In genomic region chr12:118301866-118302835, GRCm38 (mm10) we compare ENCODE assay signal across 7 mouse cellular contexts. TPM values are rescaled to one million over a fixed set of nuclear protein-coding genes. Genes with fewer than 3 reads are reported as not detected.
A peak's percentile ranks its signal among the peaks of the same experiment; 100 is the strongest.
DNase-seq lines count a peak whose midpoint lies in the region; ATAC-seq lines count a peak whose summit lies in the region.

No protein-coding gene starts in this region.

- peak; percentile 100 for DNase-seq in adrenal gland, postnatal 25 days
- peak; percentile 100 for DNase-seq in heart, adult 11 months
- DNase-seq in kidney, adult 18-20 months, result peak; percentile 100
- peak; percentile 99 for DNase-seq in limb, embryonic 11.5 days (ENCODE audit: low spot score)
- peak; percentile 99 for DNase-seq in midbrain, embryonic 14.5 days
- DNase-seq in spleen, adult 18-20 months, result peak; percentile 100

- no peaks in the 10 kb centered on the region for H3K9me3 ChIP-seq in embryonic facial prominence, embryonic 12.5 days
- H3K9me3 ChIP-seq in limb, embryonic 11.5 days (ENCODE audit: control insufficient read depth, low read length), result no peaks in the 10 kb centered on the region
- no peaks in the 10 kb centered on the region for H3K9me3 ChIP-seq in midbrain, embryonic 14.5 days (ENCODE audit: control insufficient read depth, low read length)

- peaks cover 21% of the 10 kb centered on the region for H3K4me1 ChIP-seq in embryonic facial prominence, embryonic 12.5 days
- peaks cover 14% of the 10 kb centered on the region for H3K4me1 ChIP-seq in limb, embryonic 11.5 days (ENCODE audit: control insufficient read depth, insufficient read depth, low read length)
- peaks cover 24% of the 10 kb centered on the region for H3K4me1 ChIP-seq in midbrain, embryonic 14.5 days (ENCODE audit: control insufficient read depth, insufficient read depth, low read length)

- under 1% methylated on average over 74 of the region's 74 CpGs for WGBS in embryonic facial prominence, embryonic 12.5 days
- WGBS in limb, embryonic 11.5 days, result under 1% methylated on average over 73 of the region's 74 CpGs
- WGBS in midbrain, embryonic 14.5 days, result under 1% methylated on average over 74 of the region's 74 CpGs

- H3K4me2 ChIP-seq in embryonic facial prominence, embryonic 12.5 days (replicated peaks), result peak overlapping the region; percentile 69
- peak overlapping the region; percentile 52 for H3K4me2 ChIP-seq in limb, embryonic 11.5 days (ENCODE audit: low read depth, severe bottlenecking)
- peak overlapping the region; percentile 70 for H3K4me2 ChIP-seq in midbrain, embryonic 14.5 days (ENCODE audit: low read length)

- no peaks in the 10 kb centered on the region for H3K36me3 ChIP-seq in embryonic facial prominence, embryonic 12.5 days
- H3K36me3 ChIP-seq in limb, embryonic 11.5 days (ENCODE audit: control insufficient read depth, insufficient read depth, low read length), result no peaks in the 10 kb centered on the region
- H3K36me3 ChIP-seq in midbrain, embryonic 14.5 days (ENCODE audit: control insufficient read depth, insufficient read depth, low read length), result peaks cover 12% of the 10 kb centered on the region; the same call in 1 of the 2 replicates

- H3K4me3 ChIP-seq in embryonic facial prominence, embryonic 12.5 days, result peak overlapping the region; percentile 68
- peak overlapping the region; percentile 78 for H3K4me3 ChIP-seq in limb, embryonic 11.5 days (ENCODE audit: low read depth, low read length)
- H3K4me3 ChIP-seq in midbrain, embryonic 14.5 days (replicated peaks; ENCODE audit: low read depth, low read length), result peak overlapping the region; percentile 90

- H3K9ac ChIP-seq in embryonic facial prominence, embryonic 12.5 days, result peak overlapping the region; percentile 65
- peak overlapping the region; percentile 79 for H3K9ac ChIP-seq in limb, embryonic 11.5 days (ENCODE audit: low read length)
- peak overlapping the region; percentile 72 for H3K9ac ChIP-seq in midbrain, embryonic 14.5 days (replicated peaks; ENCODE audit: low read length)

- no peaks in the 10 kb centered on the region for H3K27me3 ChIP-seq in embryonic facial prominence, embryonic 12.5 days
- H3K27me3 ChIP-seq in limb, embryonic 11.5 days (ENCODE audit: control insufficient read depth, insufficient read depth, low read length), result no peaks in the 10 kb centered on the region
- no peaks in the 10 kb centered on the region for H3K27me3 ChIP-seq in midbrain, embryonic 14.5 days (ENCODE audit: control insufficient read depth, insufficient read depth, low read length)

- peak overlapping the region; percentile 95 for H3K27ac ChIP-seq in embryonic facial prominence, embryonic 12.5 days
- peak overlapping the region; percentile 95 for H3K27ac ChIP-seq in limb, embryonic 11.5 days (replicated peaks; ENCODE audit: low read depth, low read length)
- peak overlapping the region; percentile 98 for H3K27ac ChIP-seq in midbrain, embryonic 14.5 days (replicated peaks; ENCODE audit: low read depth, low read length)

- ATAC-seq in embryonic facial prominence, embryonic 12.5 days (ENCODE audit: insufficient number of reproducible peaks, insufficient read depth, low FRiP score, low TSS enrichment), result peak; percentile 88
- ATAC-seq in limb, embryonic 11.5 days (ENCODE audit: insufficient number of reproducible peaks, low FRiP score, low TSS enrichment, low read depth), result peak; percentile 89
- peak; percentile 92 for ATAC-seq in midbrain, embryonic 14.5 days (ENCODE audit: low FRiP score, low TSS enrichment)

RNA-seq across cellular contexts. Expression of gene Sp4, which starts 0.9 kb away (rescaled TPM):
- 8.8 and 9.7 TPM in 2 replicates for total RNA-seq in adrenal gland, postnatal 25 days (2021)
- 11.3 and 11.7 TPM in 2 replicates for polyA plus RNA-seq in embryonic facial prominence, embryonic 12.5 days (2016; fragmentation: Nextera tagmentation; extraction: Ambion mirVana)
- polyA plus RNA-seq in limb, embryonic 11.5 days (2014; fragmentation: Nextera tagmentation; extraction: Ambion mirVana), result 20.7 and 21.3 TPM in 2 replicates
- 27.1 and 36.2 TPM in 2 replicates for polyA plus RNA-seq in midbrain, embryonic 14.5 days (2014; fragmentation: Nextera tagmentation; extraction: Ambion mirVana)

Comparison
In these comparisons a context has a peak if more than half of its experiments do, and no peak if none do; other contexts are left out.
1. Peak in every context shown above with its lines: DNase-seq, ATAC-seq, H3K4me3 ChIP-seq and H3K27ac ChIP-seq.